Mouse (Mus musculus) right cerebral cortex, adult 18-20 months (tissue): ENCODE data around the gene Vash1.

Experiments used
- DNase-seq: peaks from one replicate; pipeline ENCODE4 v3.0.0; 2022; ENCODE audit warnings: mixed read lengths

Vash1 gene

GRCm38 (mm10) chr12:86685275-86685674, 6.8 kb downstream of the Vash1 start:
- peak; percentile 64 for DNase-seq

- no peak for DNase-seq
Observed at GRCm38 (mm10) chr12:86686551-86687330, 8.2 kb downstream of the Vash1 start.

GRCm38 (mm10) chr12:86687445-86687955, 9.0 kb downstream of the Vash1 start:
- DNase-seq = no peak

- no peak for DNase-seq
Observed at GRCm38 (mm10) chr12:86687971-86688573, 9.6 kb downstream of the Vash1 start.

- DNase-seq = no peak
Observed at GRCm38 (mm10) chr12:86688917-86689316, 10.4 kb downstream of the Vash1 start.

GRCm38 (mm10) chr12:86690700-86691485, 12.4 kb downstream of the Vash1 start:
- DNase-seq = no peak

GRCm38 (mm10) chr12:86692471-86693356, 14.2 kb downstream of the Vash1 start:
- DNase-seq = no peak

- DNase-seq = no peak
Observed at GRCm38 (mm10) chr12:86693389-86693788, 14.9 kb downstream of the Vash1 start.

GRCm38 (mm10) chr12:86694441-86694840, 15.9 kb downstream of the Vash1 start:
- no peak for DNase-seq

- DNase-seq = no peak
Observed at GRCm38 (mm10) chr12:86697996-86698395, 19.5 kb downstream of the Vash1 start.

- DNase-seq = no peak
Observed at GRCm38 (mm10) chr12:86698537-86698936, 20.0 kb downstream of the Vash1 start.

GRCm38 (mm10) chr12:86699965-86700926, 21.7 kb downstream of the Vash1 start:
- peak; percentile 93 for DNase-seq

- DNase-seq = no peak
Observed at GRCm38 (mm10) chr12:86700927-86701310, 22.4 kb downstream of the Vash1 start.

- no peak for DNase-seq
Observed at GRCm38 (mm10) chr12:86701491-86701890, 23.0 kb downstream of the Vash1 start.

GRCm38 (mm10) chr12:86702690-86703089, 24.2 kb downstream of the Vash1 start:
- no peak for DNase-seq

GRCm38 (mm10) chr12:86705843-86706242, 27.3 kb downstream of the Vash1 start:
- DNase-seq = no peak

- DNase-seq = no peak
Observed at GRCm38 (mm10) chr12:86714026-86714425, 35.5 kb downstream of the Vash1 start.

- peak; percentile 59 for DNase-seq
Observed at GRCm38 (mm10) chr12:86715401-86715800, 36.9 kb downstream of the Vash1 start.

GRCm38 (mm10) chr12:86716962-86717361, 38.5 kb downstream of the Vash1 start:
- DNase-seq = no peak

GRCm38 (mm10) chr12:86719961-86720639, 41.6 kb downstream of the Vash1 start:
- DNase-seq = no peak

- DNase-seq = no peak
Observed at GRCm38 (mm10) chr12:86721453-86721852, 43.0 kb downstream of the Vash1 start.
